Mouse (Mus musculus): ENCODE results near the gene Mfn2. TPM values are rescaled to one million over a fixed set of nuclear protein-coding genes. Genes with fewer than 3 reads are reported as not detected.
A peak's percentile ranks its signal among the peaks of the same experiment; 100 is the strongest.

Mfn2 gene
- polyA plus RNA-seq, 1 experiment from 2014 or later, result 102 TPM

DNA sequence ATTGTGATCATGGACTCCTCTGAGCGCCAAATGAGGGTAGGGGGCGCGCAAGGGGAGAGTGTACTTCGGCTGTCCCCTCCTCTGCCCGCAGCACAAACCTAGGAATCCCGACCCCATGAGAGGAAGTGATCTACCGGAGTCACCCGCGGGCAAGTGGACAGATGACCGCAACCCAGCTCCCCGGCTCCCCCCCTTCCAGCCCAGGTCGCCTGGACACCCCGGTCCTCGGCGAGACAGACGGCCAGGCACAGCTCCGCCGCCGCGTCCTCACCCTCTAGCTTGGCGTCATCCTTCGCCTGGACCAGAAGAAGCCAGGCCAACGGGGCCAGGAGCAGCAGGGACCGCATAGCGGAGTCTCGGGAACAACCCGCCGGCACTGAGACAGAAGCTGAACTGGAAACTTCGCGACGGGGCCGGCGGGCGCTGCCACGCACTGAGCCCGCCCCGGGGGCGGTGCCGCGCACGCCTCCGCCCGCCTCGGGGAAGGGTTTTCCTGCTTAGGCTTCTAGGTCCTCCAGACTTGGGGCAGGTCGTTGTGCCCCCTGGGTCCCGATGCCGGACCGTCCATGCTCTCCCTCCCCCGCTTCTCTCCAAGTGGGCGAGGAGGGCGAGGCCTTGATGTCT is 31.9 kb upstream of the Mfn2 start, which contains the start of gene Plod1:
TSS of gene Plod1 (minus strand) at position 437 of the 624 bp plus-strand sequence.
- Histone ChIP-seq H3K36me3 (peaks cover 4% of the 10 kb centered on the region), H3K27ac (replicated peaks) (peak within 1 kb of the TSS; percentile 77), H3K9ac (peak within 1 kb of the TSS; percentile 90), H3K4me2 (peak within 1 kb of the TSS; percentile 85), H3K27me3 (replicated peaks) (no peaks in the 10 kb centered on the region), H3K4me3 (peak within 1 kb of the TSS; percentile 79), H3K9me3 (no peaks in the 10 kb centered on the region), H3K4me1 (peaks cover 61% of the 10 kb centered on the region)
- under 1% methylated on average over 50 of the region's 51 CpGs for WGBS
- peak; percentile 44; the same call in 1 of the 2 replicates for ATAC-seq (ENCODE audit: extremely low read depth, insufficient number of reproducible peaks, low FRiP score, low TSS enrichment)

DNA sequence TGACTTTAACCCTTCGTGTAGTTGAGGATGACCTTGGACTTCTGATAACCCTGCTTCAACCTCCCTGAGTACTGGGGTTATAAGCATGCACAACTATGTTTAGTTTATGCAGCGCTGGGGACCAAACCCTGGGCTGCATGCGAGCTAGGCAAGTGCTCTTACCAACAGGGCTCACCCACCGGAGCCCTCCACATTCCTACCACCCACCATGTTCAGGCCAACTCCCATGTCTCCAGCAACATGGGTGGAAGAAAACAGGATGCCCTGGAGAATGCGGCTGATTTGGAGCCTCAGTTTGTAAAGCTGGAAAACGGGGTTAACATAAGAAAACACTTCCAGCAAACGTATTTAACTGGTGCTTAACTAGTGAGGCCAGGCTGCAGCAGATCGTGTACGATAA is 31.4 kb upstream of the Mfn2 start:
- H3K4me2 ChIP-seq, result peak overlapping the region; percentile 85
- H3K27me3 ChIP-seq (replicated peaks), result no peaks in the 10 kb centered on the region
- peaks cover 59% of the 10 kb centered on the region for H3K4me1 ChIP-seq
- ATAC-seq (ENCODE audit: extremely low read depth, insufficient number of reproducible peaks, low FRiP score, low TSS enrichment), result no peak
- no peaks in the 10 kb centered on the region for H3K9me3 ChIP-seq
- H3K4me3 ChIP-seq, result peak overlapping the region; percentile 79
- H3K27ac ChIP-seq (replicated peaks), result peak overlapping the region; percentile 77; the same call in 1 of the 2 replicates
- peaks cover 9% of the 10 kb centered on the region for H3K36me3 ChIP-seq
- H3K9ac ChIP-seq, result peak overlapping the region; percentile 90
- 17% methylated on average over 9 of the region's 9 CpGs for WGBS

DNA sequence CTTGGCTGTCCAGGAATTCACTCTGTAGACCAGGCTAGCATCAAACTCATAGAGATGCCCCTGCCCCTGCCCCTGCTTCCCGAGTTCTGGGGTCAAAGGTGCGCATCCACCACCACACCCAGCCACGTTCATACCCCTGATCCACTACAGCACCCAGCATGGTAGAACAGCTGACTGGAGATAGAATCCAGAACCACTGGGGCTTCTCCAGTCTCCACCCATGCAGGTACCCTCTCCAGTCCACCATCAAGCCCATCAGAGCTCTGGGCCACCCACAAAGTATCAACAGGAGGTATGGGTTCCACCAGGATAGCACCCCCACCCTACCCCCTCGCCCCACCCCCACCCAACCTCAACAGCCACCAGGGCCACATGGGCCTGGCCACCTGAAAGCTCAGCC is 30.1 kb upstream of the Mfn2 start:
- Histone ChIP-seq H3K4me2 (0 out of 2 replicates have a peak overlapping the region, but pooled peaks have one; percentile 11), H3K4me3 (no peak overlapping the region), H3K9ac (peak overlapping the region; percentile 50; the same call in 1 of the 2 replicates), H3K9me3 (no peaks in the 10 kb centered on the region), H3K27ac (replicated peaks) (no peak overlapping the region; the same call in 1 of the 2 replicates), H3K4me1 (peaks cover 52% of the 10 kb centered on the region), H3K27me3 (replicated peaks) (no peaks in the 10 kb centered on the region), H3K36me3 (peaks cover 22% of the 10 kb centered on the region)
- ATAC-seq (ENCODE audit: extremely low read depth, insufficient number of reproducible peaks, low FRiP score, low TSS enrichment), result no peak
- WGBS, result 81% methylated on average over 4 of the region's 4 CpGs

DNA sequence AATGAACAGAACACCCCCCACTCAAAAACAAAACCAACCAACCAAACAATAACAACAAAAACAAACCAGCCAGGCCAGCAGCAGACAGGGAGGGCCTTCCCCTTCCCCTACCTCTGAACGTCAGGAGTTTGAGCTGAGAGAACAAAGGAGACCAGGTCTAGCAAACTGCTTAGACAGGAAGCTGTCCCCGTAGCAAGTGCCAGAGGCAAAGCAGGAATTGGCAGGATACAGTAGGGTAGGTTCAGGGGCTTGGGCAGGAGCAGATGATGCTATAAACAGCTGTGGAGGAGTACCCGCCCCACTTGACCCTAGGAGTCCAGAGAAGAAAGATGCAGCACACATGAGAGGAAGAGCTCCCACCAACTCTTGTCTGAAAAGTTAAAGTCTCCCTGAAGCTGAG is 29.6 kb upstream of the Mfn2 start:
- Histone ChIP-seq H3K27me3 (replicated peaks) (no peaks in the 10 kb centered on the region), H3K9me3 (no peaks in the 10 kb centered on the region), H3K4me2 (0 out of 2 replicates have a peak overlapping the region, but pooled peaks have one; percentile 11), H3K27ac (replicated peaks) (no peak overlapping the region; the same call in 1 of the 2 replicates), H3K36me3 (peaks cover 27% of the 10 kb centered on the region), H3K4me1 (peaks cover 51% of the 10 kb centered on the region), H3K4me3 (no peak overlapping the region), H3K9ac (peak overlapping the region; percentile 50; the same call in 1 of the 2 replicates)
- no peak for ATAC-seq (ENCODE audit: extremely low read depth, insufficient number of reproducible peaks, low FRiP score, low TSS enrichment)
- WGBS, result 58% methylated on average over 3 of the region's 3 CpGs

DNA sequence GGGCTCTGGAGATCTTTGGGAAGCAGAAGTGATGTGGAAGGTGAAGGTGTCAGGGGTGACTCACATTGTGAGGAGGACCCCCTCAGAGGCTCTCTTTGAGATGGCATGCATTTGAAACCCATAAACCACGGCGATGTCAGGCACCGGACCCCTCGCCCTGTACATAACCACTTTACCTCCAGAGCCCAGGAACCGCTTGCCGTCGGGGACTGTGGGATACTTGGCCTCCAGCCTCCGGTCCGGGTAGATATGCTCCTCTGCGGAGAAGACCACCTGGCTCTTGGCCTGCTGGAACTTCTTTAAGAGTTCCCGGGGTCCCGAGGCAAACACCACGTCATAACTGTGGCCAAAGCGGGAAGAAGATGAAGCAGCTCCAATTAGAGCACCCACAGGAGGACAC is 26.4 kb upstream of the Mfn2 start:
- H3K4me3 ChIP-seq, result no peak overlapping the region
- H3K9ac ChIP-seq, result no peak overlapping the region
- H3K27me3 ChIP-seq (replicated peaks), result no peaks in the 10 kb centered on the region
- H3K9me3 ChIP-seq, result no peaks in the 10 kb centered on the region
- peaks cover 39% of the 10 kb centered on the region for H3K4me1 ChIP-seq
- peaks cover 43% of the 10 kb centered on the region for H3K36me3 ChIP-seq
- no peak overlapping the region for H3K27ac ChIP-seq (replicated peaks)
- no peak for ATAC-seq (ENCODE audit: extremely low read depth, insufficient number of reproducible peaks, low FRiP score, low TSS enrichment)
- H3K4me2 ChIP-seq, result no peak overlapping the region
- WGBS, result 92% methylated on average over 14 of the region's 14 CpGs

DNA sequence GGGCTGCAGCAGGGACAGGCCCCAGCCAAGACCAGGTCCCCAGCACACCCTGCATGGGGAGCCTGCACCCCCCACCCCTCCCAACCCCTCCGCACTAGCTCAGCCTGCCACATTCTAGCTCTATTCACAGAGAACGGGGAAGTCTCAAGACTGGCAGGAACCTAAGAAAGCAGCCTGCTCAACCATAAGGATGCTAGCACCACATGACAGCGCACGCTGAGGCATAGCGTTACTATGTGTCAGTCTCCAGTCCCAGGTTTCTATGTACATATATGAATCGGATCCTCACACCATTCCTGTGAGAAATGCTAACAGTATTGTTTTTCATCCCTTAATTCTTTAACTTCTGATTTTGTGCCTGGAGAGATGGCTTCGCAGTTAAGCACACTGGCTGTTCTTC is 24.0 kb upstream of the Mfn2 start:
- H3K4me3 ChIP-seq, result no peak overlapping the region
- H3K27me3 ChIP-seq (replicated peaks), result no peaks in the 10 kb centered on the region
- H3K9me3 ChIP-seq, result no peaks in the 10 kb centered on the region
- H3K36me3 ChIP-seq, result peaks cover 67% of the 10 kb centered on the region
- ATAC-seq (ENCODE audit: extremely low read depth, insufficient number of reproducible peaks, low FRiP score, low TSS enrichment), result no peak
- H3K4me1 ChIP-seq, result peaks cover 16% of the 10 kb centered on the region
- WGBS, result 79% methylated on average over 7 of the region's 7 CpGs
- H3K4me2 ChIP-seq, result no peak overlapping the region
- no peak overlapping the region for H3K9ac ChIP-seq
- H3K27ac ChIP-seq (replicated peaks), result no peak overlapping the region

DNA sequence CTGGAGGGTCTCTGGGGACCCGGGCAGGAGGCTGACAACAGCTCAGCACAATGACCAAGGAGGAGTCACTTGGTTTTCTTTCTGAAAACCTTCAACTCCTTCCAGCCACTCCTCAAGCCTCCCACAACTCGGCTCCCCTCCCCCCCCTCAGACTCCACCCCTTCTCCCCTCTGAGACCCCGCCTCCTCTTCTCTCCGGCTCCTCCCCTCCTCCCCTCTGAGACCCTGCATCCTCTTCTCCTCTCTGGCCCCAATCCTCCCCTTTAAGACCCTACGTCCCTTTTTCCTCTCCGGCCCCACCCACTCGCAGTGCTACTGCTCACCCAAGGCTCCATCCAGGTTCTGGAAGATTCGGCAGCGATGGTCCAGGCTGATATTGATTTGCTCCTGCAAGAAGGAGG is 23.6 kb upstream of the Mfn2 start:
- H3K9me3 ChIP-seq, result no peaks in the 10 kb centered on the region
- H3K9ac ChIP-seq, result no peak overlapping the region
- H3K36me3 ChIP-seq, result peaks cover 71% of the 10 kb centered on the region
- no peaks in the 10 kb centered on the region for H3K27me3 ChIP-seq (replicated peaks)
- no peak overlapping the region for H3K27ac ChIP-seq (replicated peaks)
- no peak overlapping the region for H3K4me2 ChIP-seq
- H3K4me3 ChIP-seq, result no peak overlapping the region
- H3K4me1 ChIP-seq, result peaks cover 12% of the 10 kb centered on the region
- ATAC-seq (ENCODE audit: extremely low read depth, insufficient number of reproducible peaks, low FRiP score, low TSS enrichment), result no peak
- WGBS, result 23% methylated on average over 9 of the region's 9 CpGs

DNA sequence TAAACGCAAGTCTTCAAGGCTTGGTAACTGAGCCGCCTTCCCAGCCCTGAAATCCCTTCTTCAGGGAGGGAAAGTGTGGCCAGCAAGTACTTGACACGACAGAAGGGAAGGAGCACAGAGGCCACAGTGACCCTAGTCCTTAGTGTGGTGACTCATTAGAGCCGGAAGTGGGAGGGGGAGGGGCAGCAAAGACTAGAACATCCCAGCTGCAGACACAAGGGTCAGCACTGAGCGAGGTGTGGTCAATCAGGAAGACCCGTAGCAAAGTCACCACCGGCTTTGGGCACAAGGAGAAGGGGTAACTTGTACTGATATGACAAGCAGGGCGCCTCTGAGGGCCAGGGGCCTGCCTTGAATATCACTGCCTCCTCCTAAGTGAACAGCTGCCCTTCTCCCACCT is 23.2 kb upstream of the Mfn2 start:
- Histone ChIP-seq H3K4me2 (no peak overlapping the region), H3K4me3 (no peak overlapping the region), H3K4me1 (peaks cover 9% of the 10 kb centered on the region), H3K27me3 (replicated peaks) (no peaks in the 10 kb centered on the region), H3K27ac (replicated peaks) (no peak overlapping the region), H3K9me3 (no peaks in the 10 kb centered on the region), H3K9ac (no peak overlapping the region), H3K36me3 (peaks cover 75% of the 10 kb centered on the region)
- WGBS, result 34% methylated on average over 8 of the region's 8 CpGs
- no peak for ATAC-seq (ENCODE audit: extremely low read depth, insufficient number of reproducible peaks, low FRiP score, low TSS enrichment)

DNA sequence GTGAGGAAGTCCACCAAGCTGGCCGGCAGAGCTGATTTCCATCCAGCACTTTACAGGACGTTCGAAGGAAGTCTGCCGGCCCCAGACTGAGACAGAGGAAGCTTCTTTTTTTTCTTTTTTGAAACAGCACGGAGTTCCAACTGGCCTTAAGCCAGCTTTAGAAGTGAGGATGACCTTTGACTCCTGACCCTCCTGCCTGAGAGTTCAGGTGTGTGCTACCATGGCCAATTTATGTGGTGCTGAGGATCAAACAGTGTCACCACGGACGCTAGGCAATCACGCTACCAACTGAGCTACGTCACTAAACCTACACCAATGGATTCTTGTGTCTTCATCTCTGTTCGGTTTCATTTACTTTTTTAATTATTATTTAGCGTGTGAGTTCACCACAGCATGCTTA is 17.8 kb upstream of the Mfn2 start:
- no peak overlapping the region for H3K27ac ChIP-seq (replicated peaks)
- H3K9me3 ChIP-seq, result no peaks in the 10 kb centered on the region
- no peaks in the 10 kb centered on the region for H3K27me3 ChIP-seq (replicated peaks)
- H3K9ac ChIP-seq, result no peak overlapping the region
- 74% methylated on average over 11 of the region's 11 CpGs for WGBS
- no peaks in the 10 kb centered on the region for H3K4me1 ChIP-seq
- no peak for ATAC-seq (ENCODE audit: extremely low read depth, insufficient number of reproducible peaks, low FRiP score, low TSS enrichment)
- no peak overlapping the region for H3K4me3 ChIP-seq
- H3K36me3 ChIP-seq, result peaks cover 78% of the 10 kb centered on the region
- H3K4me2 ChIP-seq, result no peak overlapping the region

DNA sequence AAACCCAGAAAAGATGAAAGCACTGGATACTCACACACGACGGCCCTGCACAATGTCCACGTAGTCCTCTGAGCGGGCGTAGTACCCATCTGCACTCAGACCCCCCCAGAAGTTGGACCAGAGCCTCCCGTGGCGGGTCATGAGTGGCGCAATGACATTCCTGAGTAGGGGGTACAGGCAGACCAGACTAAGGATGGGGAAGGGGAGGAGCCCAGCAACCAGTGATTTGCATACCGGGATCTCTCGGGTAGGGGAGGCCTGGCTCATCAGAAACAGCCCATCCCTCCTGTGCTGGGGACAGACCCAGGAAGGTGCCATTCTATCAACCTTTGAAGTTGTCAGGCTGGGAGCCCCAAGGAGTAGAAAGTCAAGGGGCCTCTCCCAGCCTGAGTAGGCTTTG is 16.5 kb upstream of the Mfn2 start:
- no peaks in the 10 kb centered on the region for H3K4me1 ChIP-seq
- H3K4me2 ChIP-seq, result no peak overlapping the region
- WGBS, result 44% methylated on average over 10 of the region's 10 CpGs
- H3K4me3 ChIP-seq, result no peak overlapping the region
- H3K36me3 ChIP-seq, result peaks cover 85% of the 10 kb centered on the region
- no peak overlapping the region for H3K9ac ChIP-seq
- H3K9me3 ChIP-seq, result no peaks in the 10 kb centered on the region
- no peak overlapping the region for H3K27ac ChIP-seq (replicated peaks)
- no peak; the same call in 1 of the 2 replicates for ATAC-seq (ENCODE audit: extremely low read depth, insufficient number of reproducible peaks, low FRiP score, low TSS enrichment)
- no peaks in the 10 kb centered on the region for H3K27me3 ChIP-seq (replicated peaks)

DNA sequence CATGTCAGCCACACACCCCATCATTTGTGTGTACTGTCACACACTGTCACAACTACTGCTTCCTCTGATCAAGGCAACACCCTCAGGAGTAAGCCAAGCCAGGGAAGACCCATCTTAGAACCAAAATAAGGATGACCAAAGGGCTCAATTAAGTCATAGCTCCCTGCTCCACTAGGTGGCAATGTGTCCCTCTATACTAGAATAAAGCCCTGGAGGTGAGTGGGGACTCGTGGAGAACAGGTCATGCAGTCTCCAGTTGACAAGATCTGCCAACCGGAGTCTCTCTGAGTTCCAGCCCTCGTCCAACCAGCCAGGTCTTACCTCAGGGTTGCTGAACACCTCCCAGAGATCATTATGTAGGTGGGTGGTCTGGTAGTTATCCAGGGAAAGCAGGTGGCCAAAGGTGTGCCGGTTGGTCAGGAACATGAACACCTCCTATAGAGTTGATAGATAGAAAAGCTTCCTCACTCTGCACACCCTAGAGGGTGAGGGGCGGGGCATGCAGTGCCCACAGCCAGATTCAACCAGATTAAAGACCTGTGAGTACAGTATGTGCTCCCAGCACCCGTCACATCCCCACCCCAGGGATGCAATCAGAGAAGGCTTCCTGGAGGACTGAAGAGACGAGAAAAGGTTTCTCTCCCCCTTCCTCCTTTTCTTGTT is 14.1 kb upstream of the Mfn2 start:
- H3K9me3 ChIP-seq, result no peaks in the 10 kb centered on the region
- H3K9ac ChIP-seq, result no peak overlapping the region
- WGBS, result 52% methylated on average over 7 of the region's 7 CpGs
- H3K4me2 ChIP-seq, result no peak overlapping the region
- no peak; the same call in 1 of the 2 replicates for ATAC-seq (ENCODE audit: extremely low read depth, insufficient number of reproducible peaks, low FRiP score, low TSS enrichment)
- H3K36me3 ChIP-seq, result peaks cover 84% of the 10 kb centered on the region
- no peak overlapping the region for H3K27ac ChIP-seq (replicated peaks)
- no peak overlapping the region for H3K4me3 ChIP-seq
- H3K4me1 ChIP-seq, result no peaks in the 10 kb centered on the region
- no peaks in the 10 kb centered on the region for H3K27me3 ChIP-seq (replicated peaks)

DNA sequence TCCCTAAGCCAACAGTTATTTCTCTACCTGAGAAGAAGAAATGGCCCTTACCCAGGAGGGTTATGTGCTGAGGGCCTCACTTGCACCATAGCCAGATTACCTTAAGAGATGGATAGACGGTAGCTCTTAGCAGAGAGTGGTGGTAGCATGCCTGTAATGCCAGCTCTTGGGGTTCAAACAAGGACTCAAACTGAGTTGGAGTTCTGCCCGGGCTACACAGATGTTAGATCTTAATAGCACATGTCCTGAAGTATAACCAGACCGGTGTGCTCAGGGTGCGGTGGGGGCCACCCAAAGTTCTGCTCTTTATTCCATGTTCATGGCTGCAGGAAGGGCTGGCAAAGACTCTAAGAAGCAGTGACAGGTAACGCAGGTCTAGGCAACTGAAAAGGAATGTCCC is 5.0 kb upstream of the Mfn2 start:
- no peak for ATAC-seq (ENCODE audit: extremely low read depth, insufficient number of reproducible peaks, low FRiP score, low TSS enrichment)
- Histone ChIP-seq H3K27me3 (replicated peaks) (no peaks in the 10 kb centered on the region), H3K4me2 (no peak overlapping the region), H3K9me3 (no peaks in the 10 kb centered on the region), H3K36me3 (peaks cover 52% of the 10 kb centered on the region), H3K9ac (no peak overlapping the region), H3K4me1 (peaks cover 11% of the 10 kb centered on the region), H3K4me3 (no peak overlapping the region), H3K27ac (replicated peaks) (no peak overlapping the region)
- WGBS, result 86% methylated on average over 5 of the region's 5 CpGs
